Mouse (Mus musculus) cerebellum, postnatal 10 days (tissue): Measurements from ENCODE around the gene Zfp352.
"Not testable (repeated sequence)": the region's sequence is repeated elsewhere in the genome, so short reads cannot be mapped to it uniquely, and the experiment has no call there.

Source experiments
- DNase-seq, 2 experiments: peaks; one replicate each; pipeline ENCODE4 v3.0.0; 2021; ENCODE audit warnings: mixed read lengths in 2 of 2

Zfp352 gene

GRCm38 (mm10) chr4:90218520-90218919 is at the start of gene Zfp352:
Zfp352 (plus strand) TSS chr4:90218820.
- no peak for DNase-seq

GRCm38 (mm10) chr4:90170890-90171483 is 47.6 kb upstream of the Zfp352 start:
- DNase-seq: peak; percentile 31 to 51

GRCm38 (mm10) chr4:90174036-90174435 is 44.6 kb upstream of the Zfp352 start:
- no peak for DNase-seq

- DNase-seq: no peak
Observed at GRCm38 (mm10) chr4:90203421-90203820, 15.2 kb upstream of the Zfp352 start.

- no peak for DNase-seq
Observed at GRCm38 (mm10) chr4:90211475-90211874, 7.1 kb upstream of the Zfp352 start.

- no peak for DNase-seq
Observed at GRCm38 (mm10) chr4:90212076-90212475, 6.5 kb upstream of the Zfp352 start.

GRCm38 (mm10) chr4:90235646-90236045 is 17.0 kb downstream of the Zfp352 start:
- DNase-seq: not testable (repeated sequence)

- no peak for DNase-seq
Observed at GRCm38 (mm10) chr4:90269781-90270180, 51.2 kb downstream of the Zfp352 start.
